Mouse (Mus musculus): ENCODE data around the gene Psma5.
"Not testable (repeated sequence)": the region's sequence is repeated elsewhere in the genome, so short reads cannot be mapped to it uniquely, and the experiment has no call there.

Gene Psma5

GRCm38 (mm10) chr3:108279495-108279894 lies 22.8 kb downstream of the Psma5 start:
- intact Hi-C loops (cut with DNase I): not testable (repeated sequence)

- intact Hi-C loops (cut with DNase I): no loop called here
Measured at GRCm38 (mm10) chr3:108282401-108283240, 25.9 kb downstream of the Psma5 start.

- intact Hi-C loops (cut with DNase I): no loop called here
Measured at GRCm38 (mm10) chr3:108283241-108283561, 26.5 kb downstream of the Psma5 start.

- intact Hi-C loops (cut with DNase I): no loop called here
Measured at GRCm38 (mm10) chr3:108283781-108284601, 27.3 kb downstream of the Psma5 start, which contains the start of gene Sort1. Gene Sort1, plus strand, starts transcription at chr3:108284082.

GRCm38 (mm10) chr3:108285078-108285711 lies 28.5 kb downstream of the Psma5 start:
- intact Hi-C loops (cut with DNase I): no loop called here

GRCm38 (mm10) chr3:108286671-108287439 lies 30.1 kb downstream of the Psma5 start:
- intact Hi-C loops (cut with DNase I): no loop called here

GRCm38 (mm10) chr3:108287811-108288805 lies 31.4 kb downstream of the Psma5 start:
- intact Hi-C loops (cut with DNase I): no loop called here

- intact Hi-C loops (cut with DNase I): no loop called here
Measured at GRCm38 (mm10) chr3:108289311-108290130, 32.8 kb downstream of the Psma5 start.

- intact Hi-C loops (cut with DNase I): no loop called here
Measured at GRCm38 (mm10) chr3:108291036-108291799, 34.5 kb downstream of the Psma5 start.

GRCm38 (mm10) chr3:108294398-108294797 lies 37.7 kb downstream of the Psma5 start:
- intact Hi-C loops (cut with DNase I): no loop called here

GRCm38 (mm10) chr3:108295379-108296219 lies 38.9 kb downstream of the Psma5 start:
- intact Hi-C loops (cut with DNase I): no loop called here

- intact Hi-C loops (cut with DNase I): no loop called here
Measured at GRCm38 (mm10) chr3:108296220-108297049, 39.7 kb downstream of the Psma5 start.

GRCm38 (mm10) chr3:108297050-108297419 lies 40.3 kb downstream of the Psma5 start:
- intact Hi-C loops (cut with DNase I): no loop called here

GRCm38 (mm10) chr3:108297603-108298553 lies 41.2 kb downstream of the Psma5 start:
- intact Hi-C loops (cut with DNase I): no loop called here

- intact Hi-C loops (cut with DNase I): no loop called here
Measured at GRCm38 (mm10) chr3:108300455-108301030, 43.8 kb downstream of the Psma5 start.
